Mouse (Mus musculus): ENCODE results near the gene Myh3. TPM values are rescaled to one million over a fixed set of nuclear protein-coding genes. Genes with fewer than 3 reads are reported as not detected.

Myh3 gene
- polyA plus RNA-seq, 1 experiment from 2014 or later = 0.38 TPM

- Histone ChIP-seq H3K9me3 (ENCODE audit: control insufficient read depth, low read length) (no peaks in the 10 kb centered on the region), H3K9ac (ENCODE audit: low read depth, low read length) (no peak overlapping the region), H3K4me3 (ENCODE audit: low read depth, low read length) (no peak overlapping the region), H3K27ac (ENCODE audit: low read depth, low read length) (no peak overlapping the region), H3K4me2 (no peak overlapping the region), H3K36me3 (ENCODE audit: control insufficient read depth, insufficient read depth, low read length) (no peaks in the 10 kb centered on the region), H3K27me3 (replicated peaks; ENCODE audit: control insufficient read depth, insufficient read depth, low read length) (no peaks in the 10 kb centered on the region), H3K4me1 (replicated peaks; ENCODE audit: control insufficient read depth, insufficient read depth, low read length) (no peaks in the 10 kb centered on the region)
- DNase-seq (ENCODE audit: low spot score) (no peak), ATAC-seq (replicated peaks; ENCODE audit: low FRiP score) (no peak)
- 76% methylated on average over 8 of the region's 8 CpGs for WGBS
Measured at GRCm38 (mm10) chr11:67139556-67139955, 61.5 kb downstream of the Myh3 start.

DNA sequence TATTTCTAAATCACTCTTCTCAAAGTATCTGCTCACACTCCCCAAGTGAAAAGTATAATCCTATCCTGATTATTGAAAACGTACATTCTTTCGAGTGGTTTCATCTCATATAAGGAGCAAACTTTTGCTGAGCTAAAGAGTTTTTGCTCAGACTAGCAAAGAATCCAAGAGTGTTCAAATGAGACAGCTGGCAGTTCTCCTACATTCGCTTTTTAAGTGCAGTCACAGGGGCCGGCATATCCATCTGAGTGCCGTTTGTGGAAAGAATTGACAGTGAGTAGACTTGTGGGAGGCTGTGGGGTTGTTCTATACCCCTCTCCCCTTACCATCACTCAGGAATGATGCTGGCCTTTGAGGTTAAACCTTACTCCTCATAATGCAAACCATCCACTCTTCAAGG is 62.1 kb downstream of the Myh3 start:
- 77% methylated on average over 5 of the region's 5 CpGs for WGBS
- Histone ChIP-seq H3K27ac (ENCODE audit: low read depth, low read length) (no peak overlapping the region), H3K9ac (ENCODE audit: low read depth, low read length) (no peak overlapping the region), H3K4me3 (ENCODE audit: low read depth, low read length) (no peak overlapping the region), H3K27me3 (replicated peaks; ENCODE audit: control insufficient read depth, insufficient read depth, low read length) (no peaks in the 10 kb centered on the region), H3K36me3 (ENCODE audit: control insufficient read depth, insufficient read depth, low read length) (no peaks in the 10 kb centered on the region), H3K4me1 (replicated peaks; ENCODE audit: control insufficient read depth, insufficient read depth, low read length) (no peaks in the 10 kb centered on the region), H3K9me3 (ENCODE audit: control insufficient read depth, low read length) (no peaks in the 10 kb centered on the region), H3K4me2 (no peak overlapping the region)
- DNase-seq (ENCODE audit: low spot score) (no peak), ATAC-seq (replicated peaks; ENCODE audit: low FRiP score) (no peak)

DNA sequence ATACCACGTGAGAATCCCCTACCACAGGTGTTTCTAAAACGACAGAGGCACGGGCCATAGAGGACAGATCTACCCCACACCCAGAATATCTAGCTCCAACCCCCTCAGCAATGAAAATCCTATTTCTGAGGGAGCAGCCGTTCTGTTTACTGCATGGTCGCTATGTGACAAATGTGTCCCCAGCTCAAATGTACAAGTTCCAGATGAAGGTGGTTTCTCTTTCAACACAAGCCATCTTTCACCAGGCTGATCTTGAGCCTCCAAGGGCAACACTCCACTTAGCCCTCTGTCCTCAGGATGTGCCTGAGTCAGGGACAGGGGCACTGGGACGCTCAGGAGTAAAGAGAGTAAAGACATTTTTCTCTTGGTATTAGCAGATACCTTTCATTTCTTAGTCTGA is 62.9 kb downstream of the Myh3 start:
- Histone ChIP-seq H3K27ac (ENCODE audit: low read depth, low read length) (no peak overlapping the region), H3K4me3 (ENCODE audit: low read depth, low read length) (no peak overlapping the region), H3K9ac (ENCODE audit: low read depth, low read length) (no peak overlapping the region), H3K9me3 (ENCODE audit: control insufficient read depth, low read length) (no peaks in the 10 kb centered on the region), H3K4me2 (no peak overlapping the region), H3K27me3 (replicated peaks; ENCODE audit: control insufficient read depth, insufficient read depth, low read length) (no peaks in the 10 kb centered on the region), H3K36me3 (ENCODE audit: control insufficient read depth, insufficient read depth, low read length) (no peaks in the 10 kb centered on the region), H3K4me1 (replicated peaks; ENCODE audit: control insufficient read depth, insufficient read depth, low read length) (no peaks in the 10 kb centered on the region)
- DNase-seq (ENCODE audit: low spot score) = no peak
- WGBS = 68% methylated on average over 6 of the region's 6 CpGs
- ATAC-seq (replicated peaks; ENCODE audit: low FRiP score) = no peak

DNA sequence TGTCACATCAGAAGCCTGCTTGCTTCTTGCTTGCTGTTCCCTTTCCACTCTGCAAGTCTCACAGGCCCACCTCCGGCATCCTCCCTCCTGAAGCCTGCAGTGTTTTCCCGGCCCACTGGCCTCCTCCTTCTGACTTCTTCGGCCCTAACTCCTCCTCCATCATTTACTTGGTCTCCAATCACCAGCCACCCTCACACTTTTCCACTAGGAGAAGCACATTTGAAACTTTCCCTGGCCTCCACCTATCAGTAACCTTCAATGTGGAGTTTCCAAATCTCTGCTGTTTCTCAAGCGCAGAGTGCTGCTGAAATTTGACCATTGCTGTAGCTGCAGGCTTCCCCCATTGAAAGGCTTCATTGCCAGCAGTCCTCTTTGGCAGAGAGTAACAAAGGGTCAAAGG is 63.9 kb downstream of the Myh3 start:
- no peak for ATAC-seq (replicated peaks; ENCODE audit: low FRiP score)
- Histone ChIP-seq H3K4me1 (replicated peaks; ENCODE audit: control insufficient read depth, insufficient read depth, low read length) (no peaks in the 10 kb centered on the region), H3K36me3 (ENCODE audit: control insufficient read depth, insufficient read depth, low read length) (no peaks in the 10 kb centered on the region), H3K4me2 (no peak overlapping the region), H3K9me3 (ENCODE audit: control insufficient read depth, low read length) (no peaks in the 10 kb centered on the region), H3K27me3 (replicated peaks; ENCODE audit: control insufficient read depth, insufficient read depth, low read length) (no peaks in the 10 kb centered on the region), H3K9ac (ENCODE audit: low read depth, low read length) (no peak overlapping the region), H3K27ac (ENCODE audit: low read depth, low read length) (no peak overlapping the region), H3K4me3 (ENCODE audit: low read depth, low read length) (no peak overlapping the region)
- DNase-seq (ENCODE audit: low spot score) = no peak
- 53% methylated on average over 4 of the region's 4 CpGs for WGBS

GRCm38 (mm10) chr11:67143065-67143464 is 65.0 kb downstream of the Myh3 start:
- Histone ChIP-seq H3K9me3 (ENCODE audit: control insufficient read depth, low read length) (no peaks in the 10 kb centered on the region), H3K4me1 (replicated peaks; ENCODE audit: control insufficient read depth, insufficient read depth, low read length) (no peaks in the 10 kb centered on the region), H3K9ac (ENCODE audit: low read depth, low read length) (no peak overlapping the region), H3K36me3 (ENCODE audit: control insufficient read depth, insufficient read depth, low read length) (no peaks in the 10 kb centered on the region), H3K27me3 (replicated peaks; ENCODE audit: control insufficient read depth, insufficient read depth, low read length) (no peaks in the 10 kb centered on the region), H3K27ac (ENCODE audit: low read depth, low read length) (no peak overlapping the region), H3K4me3 (ENCODE audit: low read depth, low read length) (no peak overlapping the region), H3K4me2 (no peak overlapping the region)
- DNase-seq (ENCODE audit: low spot score) (no peak), ATAC-seq (replicated peaks; ENCODE audit: low FRiP score) (no peak)
- 62% methylated on average over 5 of the region's 5 CpGs for WGBS

GRCm38 (mm10) chr11:67143863-67144498 is 65.9 kb downstream of the Myh3 start:
- ATAC-seq (replicated peaks; ENCODE audit: low FRiP score) (no peak), DNase-seq (ENCODE audit: low spot score) (no peak)
- H3K27ac ChIP-seq (ENCODE audit: low read depth, low read length) = no peak overlapping the region
- no peak overlapping the region for H3K4me3 ChIP-seq (ENCODE audit: low read depth, low read length)
- no peaks in the 10 kb centered on the region for H3K4me1 ChIP-seq (replicated peaks; ENCODE audit: control insufficient read depth, insufficient read depth, low read length)
- no peaks in the 10 kb centered on the region for H3K9me3 ChIP-seq (ENCODE audit: control insufficient read depth, low read length)
- no peak overlapping the region for H3K9ac ChIP-seq (ENCODE audit: low read depth, low read length)
- H3K36me3 ChIP-seq (ENCODE audit: control insufficient read depth, insufficient read depth, low read length) = no peaks in the 10 kb centered on the region
- 83% methylated on average over 4 of the region's 4 CpGs for WGBS
- H3K27me3 ChIP-seq (replicated peaks; ENCODE audit: control insufficient read depth, insufficient read depth, low read length) = no peaks in the 10 kb centered on the region
- no peak overlapping the region for H3K4me2 ChIP-seq

GRCm38 (mm10) chr11:67144559-67145265 is 66.6 kb downstream of the Myh3 start:
- WGBS = 65% methylated on average over 6 of the region's 6 CpGs
- H3K27me3 ChIP-seq (replicated peaks; ENCODE audit: control insufficient read depth, insufficient read depth, low read length) = no peaks in the 10 kb centered on the region
- no peak overlapping the region for H3K4me2 ChIP-seq
- no peak overlapping the region for H3K27ac ChIP-seq (ENCODE audit: low read depth, low read length)
- H3K4me3 ChIP-seq (ENCODE audit: low read depth, low read length) = no peak overlapping the region
- DNase-seq (ENCODE audit: low spot score) (no peak), ATAC-seq (replicated peaks; ENCODE audit: low FRiP score) (no peak)
- H3K4me1 ChIP-seq (replicated peaks; ENCODE audit: control insufficient read depth, insufficient read depth, low read length) = no peaks in the 10 kb centered on the region
- H3K36me3 ChIP-seq (ENCODE audit: control insufficient read depth, insufficient read depth, low read length) = no peaks in the 10 kb centered on the region
- H3K9ac ChIP-seq (ENCODE audit: low read depth, low read length) = no peak overlapping the region
- H3K9me3 ChIP-seq (ENCODE audit: control insufficient read depth, low read length) = no peaks in the 10 kb centered on the region

GRCm38 (mm10) chr11:67145482-67146408 is 67.6 kb downstream of the Myh3 start:
- Histone ChIP-seq H3K36me3 (ENCODE audit: control insufficient read depth, insufficient read depth, low read length) (no peaks in the 10 kb centered on the region), H3K4me3 (ENCODE audit: low read depth, low read length) (no peak overlapping the region), H3K27me3 (replicated peaks; ENCODE audit: control insufficient read depth, insufficient read depth, low read length) (no peaks in the 10 kb centered on the region), H3K4me1 (replicated peaks; ENCODE audit: control insufficient read depth, insufficient read depth, low read length) (no peaks in the 10 kb centered on the region), H3K9me3 (ENCODE audit: control insufficient read depth, low read length) (no peaks in the 10 kb centered on the region), H3K9ac (ENCODE audit: low read depth, low read length) (no peak overlapping the region), H3K4me2 (no peak overlapping the region), H3K27ac (ENCODE audit: low read depth, low read length) (no peak overlapping the region)
- 81% methylated on average over 5 of the region's 5 CpGs for WGBS
- DNase-seq (ENCODE audit: low spot score) (no peak), ATAC-seq (replicated peaks; ENCODE audit: low FRiP score) (no peak)
